37 mouse cellular contexts compared by ENCODE assay signal in genomic region chr8:113886509-113886908, GRCm38 (mm10). TPM values are rescaled to one million over a fixed set of nuclear protein-coding genes. Genes with fewer than 3 reads are reported as not detected.
"Had no signal": no experiment of that assay in that cellular context is flagged by ENCODE, and none has a peak within 500 bp of the region (broad histone marks: within the 10 kb centered on the region; RNA-seq: fewer than 3 reads in every experiment).

No protein-coding gene starts in this region.

- H3K9ac ChIP-seq: limb, embryonic 12.5 days; limb, embryonic 13.5 days; limb, embryonic 15.5 days; liver, embryonic 12.5 days; liver, embryonic 13.5 days; liver, embryonic 14.5 days; liver, embryonic 15.5 days; liver, postnatal 0 days; lung, embryonic 14.5 days; lung, embryonic 15.5 days; midbrain, embryonic 12.5 days; midbrain, embryonic 13.5 days; midbrain, embryonic 15.5 days; neural tube, embryonic 12.5 days; neural tube, embryonic 13.5 days had no signal

- H3K27me3 ChIP-seq: limb, embryonic 15.5 days; liver, embryonic 12.5 days; liver, embryonic 13.5 days; liver, embryonic 15.5 days; lung, embryonic 15.5 days; megakaryocyte, embryonic 14.5 days; midbrain, embryonic 13.5 days; midbrain, embryonic 15.5 days; neural tube, embryonic 12.5 days; neural tube, embryonic 13.5 days had no signal

- H3K27ac ChIP-seq: limb, embryonic 10.5 days; limb, embryonic 12.5 days; limb, embryonic 13.5 days; limb, embryonic 15.5 days; liver, embryonic 12.5 days; liver, embryonic 13.5 days; liver, embryonic 14.5 days; liver, embryonic 15.5 days; lung, embryonic 15.5 days; macrophage; midbrain, embryonic 10.5 days; midbrain, embryonic 12.5 days; midbrain, embryonic 13.5 days; midbrain, embryonic 15.5 days; neural tube, embryonic 12.5 days; neural tube, embryonic 13.5 days had no signal

- H3K9me3 ChIP-seq: limb, embryonic 10.5 days; limb, embryonic 13.5 days; limb, embryonic 15.5 days; liver, embryonic 12.5 days; liver, embryonic 13.5 days; liver, embryonic 15.5 days; lung, embryonic 15.5 days; midbrain, embryonic 10.5 days; midbrain, embryonic 12.5 days; midbrain, embryonic 13.5 days; midbrain, embryonic 15.5 days; neural tube, embryonic 12.5 days; neural tube, embryonic 13.5 days had no signal

- DNase-seq: left cerebral cortex, postnatal 4 days; liver; liver, embryonic 13.5 days; liver, postnatal 0 days; lung, adult 18-20 months; lung, adult 2 months; lung, embryonic 14.5 days; lung, postnatal 10 days; lung, postnatal 14 days; lung, postnatal 36 days; lung, postnatal 4 days; midbrain, embryonic 14.5 days had no signal

- ATAC-seq: liver, embryonic 12.5 days; liver, postnatal 0 days; lung, postnatal 0 days; midbrain, embryonic 13.5 days; midbrain, embryonic 15.5 days; midbrain, embryonic 16.5 days had no signal

- H3K4me1 ChIP-seq: limb, embryonic 12.5 days; limb, embryonic 13.5 days; limb, embryonic 15.5 days; liver, embryonic 12.5 days; liver, embryonic 13.5 days; liver, embryonic 15.5 days; lung, embryonic 15.5 days; megakaryocyte, embryonic 14.5 days; midbrain, embryonic 15.5 days; neural tube, embryonic 12.5 days; neural tube, embryonic 13.5 days had no signal

- H3K4me3 ChIP-seq: limb, embryonic 10.5 days; limb, embryonic 12.5 days; limb, embryonic 13.5 days; limb, embryonic 15.5 days; liver, embryonic 12.5 days; liver, embryonic 13.5 days; liver, embryonic 15.5 days; lung, embryonic 15.5 days; megakaryocyte, embryonic 14.5 days; midbrain, embryonic 10.5 days; midbrain, embryonic 12.5 days; midbrain, embryonic 13.5 days; midbrain, embryonic 15.5 days; myocyte; neural tube, embryonic 12.5 days; neural tube, embryonic 13.5 days had no signal

- H3K36me3 ChIP-seq: limb, embryonic 10.5 days; limb, embryonic 12.5 days; limb, embryonic 13.5 days; limb, embryonic 15.5 days; liver, embryonic 12.5 days; liver, embryonic 13.5 days; liver, embryonic 15.5 days; lung, embryonic 15.5 days; midbrain, embryonic 10.5 days; midbrain, embryonic 12.5 days; midbrain, embryonic 13.5 days; midbrain, embryonic 15.5 days; neural tube, embryonic 12.5 days; neural tube, embryonic 13.5 days had no signal

- H3K4me2 ChIP-seq: limb, embryonic 12.5 days; limb, embryonic 13.5 days; limb, embryonic 15.5 days; liver, embryonic 11.5 days; liver, embryonic 12.5 days; liver, embryonic 13.5 days; liver, embryonic 15.5 days; lung, embryonic 14.5 days; lung, embryonic 15.5 days; midbrain, embryonic 11.5 days; midbrain, embryonic 12.5 days; midbrain, embryonic 13.5 days; midbrain, embryonic 15.5 days; neural tube, embryonic 12.5 days; neural tube, embryonic 13.5 days had no signal

RNA-seq across cellular contexts. Expression of gene Adamts18, which starts 38.0 kb away (rescaled TPM):
- total RNA-seq: megakaryocyte progenitor cell, adult 5-6 weeks; megakaryocyte-erythroid progenitor cell, adult 5-6 weeks; monocyte, adult 5-6 weeks had no signal
- polyA plus RNA-seq: liver, adult 2 months; liver, postnatal 0 days; lung, adult 2 months; macrophage; myocyte had no signal
